Mouse (Mus musculus): ENCODE data around the gene Olfr1423. TPM values are rescaled to one million over a fixed set of nuclear protein-coding genes. Genes with fewer than 3 reads are reported as not detected.

Gene Olfr1423
- polyA plus RNA-seq, 2 experiments, result not detected

DNA sequence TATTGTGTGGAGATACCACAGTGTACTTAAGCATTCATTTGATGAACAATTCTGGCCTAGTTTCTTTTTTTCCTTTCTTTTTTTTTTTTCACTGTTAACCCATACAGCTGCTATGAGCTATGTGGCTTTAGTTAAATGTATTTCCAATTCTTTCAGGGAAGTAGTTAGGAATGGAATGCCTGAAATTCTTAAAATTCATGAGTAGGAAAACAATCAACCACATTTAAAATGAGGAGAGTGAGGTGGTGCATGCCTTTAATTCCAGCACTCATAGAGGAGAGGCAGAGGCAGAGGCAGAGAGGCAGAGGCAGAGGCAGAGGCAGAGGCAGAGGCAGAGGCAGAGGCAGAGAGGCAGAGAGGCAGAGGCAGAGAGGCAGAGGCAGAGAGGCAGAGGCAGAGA, 3.4 kb downstream of the Olfr1423 start:
- H3K9me3 ChIP-seq (ENCODE audit: control insufficient read depth, low read length), result no peaks in the 10 kb centered on the region
- H3K4me2 ChIP-seq (replicated peaks; ENCODE audit: low read depth, low read length, severe bottlenecking), result no peak overlapping the region
- no peak overlapping the region for H3K4me3 ChIP-seq (replicated peaks; ENCODE audit: low read length)
- no peaks in the 10 kb centered on the region for H3K36me3 ChIP-seq (ENCODE audit: control insufficient read depth, insufficient read depth, low read length)
- H3K9ac ChIP-seq (ENCODE audit: low read depth, low read length, severe bottlenecking), result no peak overlapping the region
- H3K4me1 ChIP-seq (ENCODE audit: control insufficient read depth, insufficient read depth, low read length), result no peaks in the 10 kb centered on the region
- DNase-seq (ENCODE audit: low spot score) (no peak), ATAC-seq (ENCODE audit: low FRiP score, low read depth) (no peak)
- no peak for TF ChIP-seq POLR2A (IDR thresholded peaks at IDR 0.05; ENCODE audit: borderline replicate concordance, extremely low read depth, insufficient read depth, insufficient read length)
- no peak overlapping the region for H3K27ac ChIP-seq (replicated peaks; ENCODE audit: low read depth, low read length)
- H3K27me3 ChIP-seq (ENCODE audit: control insufficient read depth, insufficient read depth, low read length), result no peaks in the 10 kb centered on the region

DNA sequence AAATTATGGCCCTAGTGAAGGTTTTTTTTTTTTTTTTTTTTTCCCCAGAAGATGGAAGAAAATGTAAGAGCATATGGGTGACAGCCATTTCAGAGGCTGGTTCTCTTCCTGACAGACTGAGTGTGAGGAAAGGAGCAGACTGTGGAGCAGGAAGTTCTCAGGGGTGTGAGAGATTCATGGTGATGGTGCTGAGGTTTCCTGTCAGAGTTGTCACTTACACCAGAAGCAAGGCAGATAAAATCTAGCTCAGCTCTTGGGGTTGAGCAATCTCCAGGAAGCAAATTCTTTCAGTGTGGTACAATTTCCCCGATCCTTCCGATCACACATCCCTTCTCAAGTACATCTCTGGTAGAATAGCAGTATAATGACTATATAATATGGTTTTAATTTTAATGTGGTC, 14.5 kb downstream of the Olfr1423 start:
- H3K4me2 ChIP-seq (replicated peaks; ENCODE audit: low read depth, low read length, severe bottlenecking), result no peak overlapping the region
- no peaks in the 10 kb centered on the region for H3K27me3 ChIP-seq (ENCODE audit: control insufficient read depth, insufficient read depth, low read length)
- WGBS, result 63% methylated on average over 2 of the region's 2 CpGs
- H3K36me3 ChIP-seq (ENCODE audit: control insufficient read depth, insufficient read depth, low read length), result no peaks in the 10 kb centered on the region
- no peak overlapping the region for H3K27ac ChIP-seq (replicated peaks; ENCODE audit: low read depth, low read length)
- DNase-seq (ENCODE audit: low spot score) (no peak), ATAC-seq (ENCODE audit: low FRiP score, low read depth) (no peak)
- H3K4me3 ChIP-seq (replicated peaks; ENCODE audit: low read length), result no peak overlapping the region
- no peak for TF ChIP-seq POLR2A (IDR thresholded peaks at IDR 0.05; ENCODE audit: borderline replicate concordance, extremely low read depth, insufficient read depth, insufficient read length)
- H3K9me3 ChIP-seq (ENCODE audit: control insufficient read depth, low read length), result no peaks in the 10 kb centered on the region
- no peaks in the 10 kb centered on the region for H3K4me1 ChIP-seq (ENCODE audit: control insufficient read depth, insufficient read depth, low read length)
- H3K9ac ChIP-seq (ENCODE audit: low read depth, low read length, severe bottlenecking), result no peak overlapping the region

DNA sequence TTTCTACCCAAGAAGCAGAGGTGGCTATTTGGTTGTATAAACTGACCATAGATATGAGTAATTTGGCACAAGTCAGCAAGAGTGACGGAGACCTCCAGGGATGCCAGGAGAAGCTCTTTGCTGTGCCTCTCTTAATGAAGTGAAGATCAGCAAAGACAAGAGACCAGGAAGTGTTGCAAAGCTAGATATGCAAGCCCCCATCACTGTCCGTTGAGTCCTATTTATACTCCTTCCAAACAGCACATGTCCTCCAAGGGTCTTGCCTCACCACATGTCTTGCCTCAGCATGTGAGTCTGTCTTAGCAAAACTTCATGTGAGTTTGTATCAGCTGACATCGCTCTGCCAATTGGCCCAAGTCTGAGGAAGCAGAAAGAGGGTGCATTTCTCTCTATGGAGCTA, 15.8 kb downstream of the Olfr1423 start:
- Histone ChIP-seq H3K9me3 (ENCODE audit: control insufficient read depth, low read length) (no peaks in the 10 kb centered on the region), H3K27ac (replicated peaks; ENCODE audit: low read depth, low read length) (no peak overlapping the region), H3K4me3 (replicated peaks; ENCODE audit: low read length) (no peak overlapping the region), H3K9ac (ENCODE audit: low read depth, low read length, severe bottlenecking) (no peak overlapping the region), H3K4me2 (replicated peaks; ENCODE audit: low read depth, low read length, severe bottlenecking) (no peak overlapping the region), H3K36me3 (ENCODE audit: control insufficient read depth, insufficient read depth, low read length) (no peaks in the 10 kb centered on the region), H3K4me1 (ENCODE audit: control insufficient read depth, insufficient read depth, low read length) (no peaks in the 10 kb centered on the region), H3K27me3 (ENCODE audit: control insufficient read depth, insufficient read depth, low read length) (no peaks in the 10 kb centered on the region)
- ATAC-seq (ENCODE audit: low FRiP score, low read depth), result no peak
- no peak for DNase-seq (ENCODE audit: low spot score)
- TF ChIP-seq POLR2A (IDR thresholded peaks at IDR 0.05; ENCODE audit: borderline replicate concordance, extremely low read depth, insufficient read depth, insufficient read length), result no peak
- 94% methylated on average over 3 of the region's 3 CpGs for WGBS

DNA sequence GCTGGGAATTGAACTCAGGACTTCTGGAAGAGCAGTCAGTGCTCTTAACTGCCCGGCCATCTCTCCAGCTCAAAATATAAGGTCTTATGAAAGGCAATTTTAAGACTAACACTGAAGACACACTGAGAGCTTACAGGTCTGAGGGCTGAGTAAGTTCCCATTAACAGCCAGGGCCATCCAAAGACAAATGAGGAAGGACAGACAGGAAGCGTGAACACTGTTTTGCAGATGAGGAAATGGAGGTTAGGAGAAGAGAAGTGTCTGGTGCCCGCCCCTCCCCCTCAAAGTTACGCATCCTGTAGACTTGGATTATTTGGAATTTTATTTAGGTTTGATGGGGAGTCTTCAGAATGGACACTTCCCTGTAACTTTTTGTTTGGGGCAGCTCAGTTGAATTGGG, 17.0 kb downstream of the Olfr1423 start:
- Histone ChIP-seq H3K36me3 (ENCODE audit: control insufficient read depth, insufficient read depth, low read length) (no peaks in the 10 kb centered on the region), H3K27me3 (ENCODE audit: control insufficient read depth, insufficient read depth, low read length) (no peaks in the 10 kb centered on the region), H3K27ac (replicated peaks; ENCODE audit: low read depth, low read length) (no peak overlapping the region), H3K9ac (ENCODE audit: low read depth, low read length, severe bottlenecking) (no peak overlapping the region), H3K4me2 (replicated peaks; ENCODE audit: low read depth, low read length, severe bottlenecking) (no peak overlapping the region), H3K9me3 (ENCODE audit: control insufficient read depth, low read length) (no peaks in the 10 kb centered on the region), H3K4me3 (replicated peaks; ENCODE audit: low read length) (no peak overlapping the region), H3K4me1 (ENCODE audit: control insufficient read depth, insufficient read depth, low read length) (no peaks in the 10 kb centered on the region)
- WGBS, result 82% methylated on average over 4 of the region's 4 CpGs
- no peak for ATAC-seq (ENCODE audit: low FRiP score, low read depth)
- DNase-seq (ENCODE audit: low spot score), result no peak
- TF ChIP-seq POLR2A (IDR thresholded peaks at IDR 0.05; ENCODE audit: borderline replicate concordance, extremely low read depth, insufficient read depth, insufficient read length), result no peak

DNA sequence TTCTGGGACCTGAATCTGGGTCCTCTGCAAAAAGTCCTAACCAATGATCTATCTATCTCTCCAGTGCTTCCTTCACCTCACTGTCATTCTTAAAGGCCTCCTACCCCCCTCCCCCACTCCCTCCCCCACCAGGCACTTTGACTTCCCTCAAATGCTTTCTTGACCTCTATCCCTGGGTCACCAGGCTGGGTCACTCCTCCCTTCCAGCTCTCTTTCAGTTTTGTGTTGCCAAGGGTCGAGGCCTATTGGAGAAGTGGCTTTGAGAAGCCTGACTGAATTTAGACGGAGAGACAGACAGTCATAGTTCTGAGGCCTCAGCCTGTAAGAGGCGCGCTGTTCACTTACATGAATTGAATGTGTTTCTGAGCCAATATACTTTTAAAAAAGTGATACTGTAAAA, 24.9 kb downstream of the Olfr1423 start:
- no peak overlapping the region for H3K4me2 ChIP-seq (replicated peaks; ENCODE audit: low read depth, low read length, severe bottlenecking)
- 86% methylated on average over 4 of the region's 4 CpGs for WGBS
- H3K27me3 ChIP-seq (ENCODE audit: control insufficient read depth, insufficient read depth, low read length), result no peaks in the 10 kb centered on the region
- no peak for ATAC-seq (ENCODE audit: low FRiP score, low read depth)
- no peaks in the 10 kb centered on the region for H3K9me3 ChIP-seq (ENCODE audit: control insufficient read depth, low read length)
- no peak for TF ChIP-seq POLR2A (IDR thresholded peaks at IDR 0.05; ENCODE audit: borderline replicate concordance, extremely low read depth, insufficient read depth, insufficient read length)
- no peak overlapping the region for H3K27ac ChIP-seq (replicated peaks; ENCODE audit: low read depth, low read length)
- no peaks in the 10 kb centered on the region for H3K4me1 ChIP-seq (ENCODE audit: control insufficient read depth, insufficient read depth, low read length)
- no peak for DNase-seq (ENCODE audit: low spot score)
- H3K36me3 ChIP-seq (ENCODE audit: control insufficient read depth, insufficient read depth, low read length), result no peaks in the 10 kb centered on the region
- H3K9ac ChIP-seq (ENCODE audit: low read depth, low read length, severe bottlenecking), result no peak overlapping the region
- no peak overlapping the region for H3K4me3 ChIP-seq (replicated peaks; ENCODE audit: low read length)

DNA sequence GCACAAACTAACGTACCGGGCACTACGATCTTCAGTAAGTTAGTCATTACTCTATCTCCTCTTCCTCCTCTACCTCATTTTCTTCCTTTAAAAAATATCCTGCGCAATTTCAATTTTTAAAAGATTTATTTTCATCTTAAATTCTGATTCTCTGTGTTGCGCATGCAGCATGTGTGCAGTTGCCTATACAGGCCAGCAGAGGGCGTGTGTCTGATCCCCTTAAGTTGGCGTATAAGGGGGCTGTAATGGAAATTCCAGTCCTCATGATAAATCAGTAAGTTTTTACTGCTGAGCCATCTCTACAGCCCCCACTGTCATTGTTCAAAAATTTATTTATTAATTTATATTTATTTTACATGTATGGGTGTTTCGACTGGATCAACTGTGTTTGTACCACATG, 25.4 kb downstream of the Olfr1423 start:
- Histone ChIP-seq H3K4me3 (replicated peaks; ENCODE audit: low read length) (no peak overlapping the region), H3K27ac (replicated peaks; ENCODE audit: low read depth, low read length) (no peak overlapping the region), H3K9ac (ENCODE audit: low read depth, low read length, severe bottlenecking) (no peak overlapping the region), H3K9me3 (ENCODE audit: control insufficient read depth, low read length) (no peaks in the 10 kb centered on the region), H3K4me1 (ENCODE audit: control insufficient read depth, insufficient read depth, low read length) (no peaks in the 10 kb centered on the region), H3K36me3 (ENCODE audit: control insufficient read depth, insufficient read depth, low read length) (no peaks in the 10 kb centered on the region), H3K4me2 (replicated peaks; ENCODE audit: low read depth, low read length, severe bottlenecking) (no peak overlapping the region), H3K27me3 (ENCODE audit: control insufficient read depth, insufficient read depth, low read length) (no peaks in the 10 kb centered on the region)
- no peak for TF ChIP-seq POLR2A (IDR thresholded peaks at IDR 0.05; ENCODE audit: borderline replicate concordance, extremely low read depth, insufficient read depth, insufficient read length)
- ATAC-seq (ENCODE audit: low FRiP score, low read depth) (no peak), DNase-seq (ENCODE audit: low spot score) (no peak)
- WGBS, result 74% methylated on average over 8 of the region's 8 CpGs
